Mouse (Mus musculus): ENCODE results near the gene Tspan5. TPM values are rescaled to one million over a fixed set of nuclear protein-coding genes. Genes with fewer than 3 reads are reported as not detected.

Gene Tspan5
- total and polyA plus RNA-seq, 3 experiments: 28.1 to 35.1 TPM; not detected in 1

GRCm38 (mm10) chr3:138800664-138801411, 58.8 kb downstream of the Tspan5 start:
- Histone ChIP-seq H3K4me1 (ENCODE audit: control insufficient read depth in 1 of 2, insufficient read depth in 2 of 2, low read length in 2 of 2) (peaks cover 0 to 4% of the 10 kb centered on the region in 2 experiments; a peak in 3 of 4 replicates), H3K4me3 (ENCODE audit: control insufficient read depth in 1 of 2, insufficient read depth in 1 of 2, low read depth in 2 of 2, low read length in 2 of 2) (no peak overlapping the region), H3K9ac (ENCODE audit: control insufficient read depth, low read depth, low read length, poor library complexity, severe bottlenecking) (no peak overlapping the region), H3K36me3 (ENCODE audit: control insufficient read depth in 1 of 2, insufficient read depth in 2 of 2, low read length in 2 of 2) (no peaks in the 10 kb centered on the region; a peak in 1 of 4 replicates), H3K79me2 (ENCODE audit: control insufficient read depth, insufficient read depth, low read length, poor library complexity) (peaks cover 7% of the 10 kb centered on the region; the same call in 1 of the 2 replicates), H3K9me3 (replicated peaks; ENCODE audit: insufficient read depth, low read length) (no peaks in the 10 kb centered on the region), H3K27me3 (ENCODE audit: control insufficient read depth in 1 of 2, insufficient read depth in 2 of 2, low read length in 2 of 2) (no peaks in the 10 kb centered on the region), H3K27ac (ENCODE audit: control insufficient read depth, low read depth, low read length) (no peak overlapping the region)
- TF ChIP-seq ZMIZ1 (IDR thresholded peaks at IDR 0.05; ENCODE audit: low read depth, low read length): no peak
- TF ChIP-seq KAT2A (conservative IDR thresholded peaks at IDR 0.05; ENCODE audit: low read depth, low read length): no peak
- no peak for TF ChIP-seq JUND (IDR thresholded peaks at IDR 0.05; ENCODE audit: low read depth, low read length)
- no peak for TF ChIP-seq TAL1 (IDR thresholded peaks at IDR 0.05; ENCODE audit: low read length)
- DNase-seq (ENCODE audit: low read depth, low spot score): no peak

GRCm38 (mm10) chr3:138801661-138802060, 59.7 kb downstream of the Tspan5 start:
- TF ChIP-seq UBTF (IDR thresholded peaks at IDR 0.05; ENCODE audit: borderline replicate concordance, insufficient read depth, low read depth, low read length) (no peak), POLR2AphosphoS2 (IDR thresholded peaks at IDR 0.05; ENCODE audit: low read length) (no peak), E2F4 (IDR thresholded peaks at IDR 0.05; ENCODE audit: borderline replicate concordance, low read depth, low read length) (no peak), TCF12 (IDR thresholded peaks at IDR 0.05; ENCODE audit: low read depth, low read length) (no peak), NRF1 (IDR thresholded peaks at IDR 0.05; ENCODE audit: insufficient read depth, low read depth, low read length, poor library complexity, severe bottlenecking) (no peak), MAFK (IDR thresholded peaks at IDR 0.05; ENCODE audit: borderline replicate concordance, low read depth, low read length) (no peak), TAL1 (IDR thresholded peaks at IDR 0.05; ENCODE audit: low read length) (no peak), NELFE (IDR thresholded peaks at IDR 0.05; ENCODE audit: low read depth, low read length) (no peak), BHLHE40 (IDR thresholded peaks at IDR 0.05; ENCODE audit: borderline replicate concordance, low read depth, low read length) (no peak)
- no peaks in the 10 kb centered on the region; a peak in 1 of 4 replicates for H3K36me3 ChIP-seq (ENCODE audit: control insufficient read depth in 1 of 2, insufficient read depth in 2 of 2, low read length in 2 of 2)
- H3K9me3 ChIP-seq (replicated peaks; ENCODE audit: insufficient read depth, low read length): no peaks in the 10 kb centered on the region
- peaks cover 7% of the 10 kb centered on the region; the same call in 1 of the 2 replicates for H3K79me2 ChIP-seq (ENCODE audit: control insufficient read depth, insufficient read depth, low read length, poor library complexity)
- no peak overlapping the region for H3K27ac ChIP-seq (ENCODE audit: control insufficient read depth, low read depth, low read length)
- no peaks in the 10 kb centered on the region for H3K27me3 ChIP-seq (ENCODE audit: control insufficient read depth in 1 of 2, insufficient read depth in 2 of 2, low read length in 2 of 2)
- no peak for DNase-seq (ENCODE audit: low read depth, low spot score)
- H3K9ac ChIP-seq (ENCODE audit: control insufficient read depth, low read depth, low read length, poor library complexity, severe bottlenecking): no peak overlapping the region
- no peak overlapping the region for H3K4me3 ChIP-seq (ENCODE audit: control insufficient read depth in 1 of 2, insufficient read depth in 1 of 2, low read depth in 2 of 2, low read length in 2 of 2)
- peaks cover 0 to 4% of the 10 kb centered on the region in 2 experiments; a peak in 3 of 4 replicates for H3K4me1 ChIP-seq (ENCODE audit: control insufficient read depth in 1 of 2, insufficient read depth in 2 of 2, low read length in 2 of 2)

Data from MEL (cell line).